Mouse (Mus musculus): Measurements from ENCODE around the gene Magoh.

Gene Magoh

GRCm38 (mm10) chr4:107879254-107880050, at the start of gene Magoh:
TSS of gene Magoh (plus strand) at chr4:107879755.
- peak; percentile 97 for DNase-seq (ENCODE audit: low read depth)

- DNase-seq (ENCODE audit: low read depth): no peak
Observed at GRCm38 (mm10) chr4:107830189-107830588, 49.4 kb upstream of the Magoh start.

GRCm38 (mm10) chr4:107830821-107831221, 48.7 kb upstream of the Magoh start:
- no peak for DNase-seq (ENCODE audit: low read depth)

- no peak for DNase-seq (ENCODE audit: low read depth)
Observed at GRCm38 (mm10) chr4:107831678-107832077, 47.9 kb upstream of the Magoh start.

GRCm38 (mm10) chr4:107833525-107833924, 46.0 kb upstream of the Magoh start:
- DNase-seq (ENCODE audit: low read depth): no peak

- no peak for DNase-seq (ENCODE audit: low read depth)
Observed at GRCm38 (mm10) chr4:107834643-107835314, 44.8 kb upstream of the Magoh start.

- no peak for DNase-seq (ENCODE audit: low read depth)
Observed at GRCm38 (mm10) chr4:107835508-107835909, 44.0 kb upstream of the Magoh start.

GRCm38 (mm10) chr4:107836758-107837157, 42.8 kb upstream of the Magoh start:
- DNase-seq (ENCODE audit: low read depth): no peak

- no peak for DNase-seq (ENCODE audit: low read depth)
Observed at GRCm38 (mm10) chr4:107837910-107838309, 41.6 kb upstream of the Magoh start.

GRCm38 (mm10) chr4:107843687-107844086, 35.9 kb upstream of the Magoh start:
- DNase-seq (ENCODE audit: low read depth): no peak

GRCm38 (mm10) chr4:107844971-107845370, 34.6 kb upstream of the Magoh start:
- DNase-seq (ENCODE audit: low read depth): peak; percentile 64

- DNase-seq (ENCODE audit: low read depth): no peak
Observed at GRCm38 (mm10) chr4:107846795-107847194, 32.8 kb upstream of the Magoh start.

GRCm38 (mm10) chr4:107848546-107848945, 31.0 kb upstream of the Magoh start:
- no peak for DNase-seq (ENCODE audit: low read depth)

- DNase-seq (ENCODE audit: low read depth): peak; percentile 9
Observed at GRCm38 (mm10) chr4:107849621-107850020, 29.9 kb upstream of the Magoh start.

- no peak for DNase-seq (ENCODE audit: low read depth)
Observed at GRCm38 (mm10) chr4:107850091-107850490, 29.5 kb upstream of the Magoh start.

- no peak for DNase-seq (ENCODE audit: low read depth)
Observed at GRCm38 (mm10) chr4:107853333-107853732, 26.2 kb upstream of the Magoh start.

- no peak for DNase-seq (ENCODE audit: low read depth)
Observed at GRCm38 (mm10) chr4:107853836-107854235, 25.7 kb upstream of the Magoh start.

GRCm38 (mm10) chr4:107856958-107857686, 22.4 kb upstream of the Magoh start:
- no peak for DNase-seq (ENCODE audit: low read depth)

- no peak for DNase-seq (ENCODE audit: low read depth)
Observed at GRCm38 (mm10) chr4:107858995-107859394, 20.6 kb upstream of the Magoh start.

GRCm38 (mm10) chr4:107864866-107865265, 14.7 kb upstream of the Magoh start:
- DNase-seq (ENCODE audit: low read depth): peak; percentile 47

- no peak for DNase-seq (ENCODE audit: low read depth)
Observed at GRCm38 (mm10) chr4:107881631-107882030, 2.1 kb downstream of the Magoh start.

GRCm38 (mm10) chr4:107886371-107886770, 6.8 kb downstream of the Magoh start:
- no peak for DNase-seq (ENCODE audit: low read depth)

GRCm38 (mm10) chr4:107889385-107889730, 9.8 kb downstream of the Magoh start:
- DNase-seq (ENCODE audit: low read depth): no peak

All from 416B (cell line).